ENCODE assay signal across 9 mouse cellular contexts in the genomic region with DNA sequence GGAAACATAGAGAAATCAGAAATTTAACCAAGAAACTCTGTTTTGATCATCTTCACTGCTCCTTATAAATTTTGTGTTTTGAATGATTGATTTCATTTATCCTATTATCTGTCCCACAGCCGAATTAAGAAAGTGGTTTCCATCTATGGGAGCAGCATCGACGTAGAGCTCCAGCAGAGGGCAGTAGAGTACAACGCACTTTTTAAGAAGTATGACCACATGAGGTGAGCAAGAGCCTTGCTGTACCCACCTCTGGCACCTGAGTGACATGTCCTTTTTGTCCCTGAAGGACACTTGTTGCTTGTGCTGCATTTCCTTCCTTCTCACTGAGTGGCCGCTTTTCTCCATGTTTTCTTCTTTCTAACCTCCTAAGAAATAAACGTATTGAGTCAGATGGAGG. TPM values are rescaled to one million over a fixed set of nuclear protein-coding genes. Genes with fewer than 3 reads are reported as not detected.
DNase-seq lines count a peak whose midpoint lies in the region; ATAC-seq lines count a peak whose summit lies in the region.
"Had no signal": no experiment of that assay in that cellular context is flagged by ENCODE, and none has a peak within 500 bp of the region (broad histone marks: within the 10 kb centered on the region; RNA-seq: fewer than 3 reads in every experiment).

No protein-coding gene starts in this region.

- no peaks in the 10 kb centered on the region for H3K4me1 ChIP-seq in hindbrain, embryonic 14.5 days (replicated peaks; ENCODE audit: control insufficient read depth, insufficient read depth, low read length)
- no peaks in the 10 kb centered on the region for H3K4me1 ChIP-seq in hindbrain, embryonic 12.5 days
- H3K4me1 ChIP-seq: embryonic facial prominence, embryonic 13.5 days had no signal

- DNase-seq in hindbrain, embryonic 14.5 days (ENCODE audit: low spot score) = peak; percentile 87
- DNase-seq in WW6 (ENCODE audit: low read depth, low spot score) = peak; percentile 61
- DNase-seq in cerebellum, postnatal 36 days = peak; percentile 58 to 72
- peak; percentile 63 for DNase-seq in heart, adult 8-10 months (ENCODE audit: low spot score)
- DNase-seq in layer of hippocampus, postnatal 14 days (ENCODE audit: low spot score in 2 of 2) = peak; percentile 43 to 67
- DNase-seq in lung, postnatal 4 days = peak; percentile 25 to 65
- DNase-seq in spleen, postnatal 14 days (ENCODE audit: low spot score in 2 of 2) = peak; percentile 42 to 70

- no peak overlapping the region for H3K4me3 ChIP-seq in hindbrain, embryonic 14.5 days (replicated peaks; ENCODE audit: low read length)
- H3K4me3 ChIP-seq in hindbrain, embryonic 12.5 days = no peak overlapping the region
- H3K4me3 ChIP-seq: embryonic facial prominence, embryonic 13.5 days had no signal

- no peak overlapping the region for H3K4me2 ChIP-seq in hindbrain, embryonic 14.5 days (replicated peaks)
- H3K4me2 ChIP-seq in hindbrain, embryonic 12.5 days (replicated peaks) = no peak overlapping the region
- H3K4me2 ChIP-seq: embryonic facial prominence, embryonic 13.5 days had no signal

- H3K27me3 ChIP-seq in hindbrain, embryonic 14.5 days (ENCODE audit: control insufficient read depth, insufficient read depth, low read length) = no peaks in the 10 kb centered on the region
- no peaks in the 10 kb centered on the region for H3K27me3 ChIP-seq in hindbrain, embryonic 12.5 days
- H3K27me3 ChIP-seq: embryonic facial prominence, embryonic 13.5 days had no signal

- H3K9ac ChIP-seq in hindbrain, embryonic 14.5 days = no peak overlapping the region
- no peak overlapping the region for H3K9ac ChIP-seq in hindbrain, embryonic 12.5 days
- H3K9ac ChIP-seq: embryonic facial prominence, embryonic 13.5 days had no signal

- H3K27ac ChIP-seq in hindbrain, embryonic 14.5 days = no peak overlapping the region
- H3K27ac ChIP-seq in hindbrain, embryonic 12.5 days = no peak overlapping the region
- H3K27ac ChIP-seq: embryonic facial prominence, embryonic 13.5 days had no signal

- peaks cover 86% of the 10 kb centered on the region for H3K36me3 ChIP-seq in hindbrain, embryonic 14.5 days (replicated peaks; ENCODE audit: control insufficient read depth, insufficient read depth)
- H3K36me3 ChIP-seq in hindbrain, embryonic 12.5 days = peaks cover 65% of the 10 kb centered on the region

- ATAC-seq in hindbrain, embryonic 14.5 days (ENCODE audit: low FRiP score) = no peak
- no peak for ATAC-seq in hindbrain, embryonic 12.5 days (ENCODE audit: low FRiP score)

- H3K9me3 ChIP-seq in hindbrain, embryonic 14.5 days (ENCODE audit: control insufficient read depth, low read length) = no peaks in the 10 kb centered on the region
- H3K9me3 ChIP-seq in hindbrain, embryonic 12.5 days (replicated peaks) = no peaks in the 10 kb centered on the region
- H3K9me3 ChIP-seq: embryonic facial prominence, embryonic 13.5 days had no signal

- 47% methylated on average over 6 of the region's 6 CpGs for WGBS in hindbrain, embryonic 14.5 days
- 48% methylated on average over 6 of the region's 6 CpGs for WGBS in hindbrain, embryonic 12.5 days

RNA-seq across cellular contexts. Expression of gene Phlpp2, which starts 14.9 kb away (rescaled TPM):
- polyA plus RNA-seq in hindbrain, embryonic 14.5 days (2014; fragmentation: Nextera tagmentation; extraction: Ambion mirVana) = 4.7 and 4.8 TPM in 2 replicates
- polyA plus RNA-seq in hindbrain, embryonic 12.5 days (2016; fragmentation: Nextera tagmentation; extraction: Ambion mirVana) = 2.7 and 3.5 TPM in 2 replicates
- 1 to 10 TPM; 3.1 to 4.8 (median 4.2) TPM for total RNA-seq in heart, adult 8-10 months (2022)
- 10 to 100 TPM; 22.9 to 24.3 TPM for total RNA-seq in layer of hippocampus, postnatal 14 days (2021)

Comparison
In these comparisons a context has a peak if more than half of its experiments do, and no peak if none do; other contexts are left out.
1. RNA of gene Phlpp2, which starts 14.9 kb away (total RNA-seq): 22.9 to 24.3 TPM in layer of hippocampus, postnatal 14 days; 3.1 to 4.8 TPM in heart, adult 8-10 months; every median in the first group is over 4 times any median in the second.
2. Peak in every context shown above with its lines, with median percentiles within 50 percentile points of each other: DNase-seq.